Mouse (Mus musculus) lung, embryonic 14.5 days (tissue): ENCODE results near the gene Akr1b10. TPM values are rescaled to one million over a fixed set of nuclear protein-coding genes. Genes with fewer than 3 reads are reported as not detected.
"Not testable (repeated sequence)": the region's sequence is repeated elsewhere in the genome, so short reads cannot be mapped to it uniquely, and the experiment has no call there.

Experiments
- ATAC-seq: fragments of 200-750 bp; cut with Nextera tagmentation; 2 replicates; pipeline ENCODE4 v1.8.0; 2017; ENCODE audit warnings: mild to moderate bottlenecking, moderate TSS enrichment, moderate library complexity; ENCODE audit not compliant: insufficient read depth
- DNase-seq: peaks from one replicate; pipeline ENCODE4 v3.0.0-alpha.2; 2015
- H3K27ac ChIP-seq: fragments of 300-500 bp; sonication (generic); 2 replicates; pipeline ENCODE4 v1.5.1; 2014; ENCODE audit warnings: low read depth, mild to moderate bottlenecking, moderate library complexity
- H3K27me3 ChIP-seq: fragments of 300-500 bp; sonication (generic); 2 replicates; pipeline ENCODE4 v1.6.1; 2014; ENCODE audit warnings: low read length, control low read depth; ENCODE audit not compliant: insufficient read depth
- H3K36me3 ChIP-seq: fragments of 300-500 bp; sonication (generic); 2 replicates; pipeline ENCODE4 v1.6.1; 2014; ENCODE audit warnings: control low read depth; ENCODE audit not compliant: insufficient read depth
- H3K4me1 ChIP-seq: fragments of 300-500 bp; sonication (generic); 2 replicates; pipeline ENCODE4 v1.6.1; 2014; ENCODE audit warnings: antibody characterized with exemption, control low read depth; ENCODE audit not compliant: insufficient read depth
- H3K4me2 ChIP-seq: fragments of 300-500 bp; sonication (generic); 2 replicates; pipeline ENCODE4 v1.6.1; 2014; ENCODE audit warnings: mild to moderate bottlenecking
- H3K4me3 ChIP-seq: fragments of 300-500 bp; sonication (generic); 2 replicates; pipeline ENCODE4 v1.5.1; 2014; ENCODE audit warnings: low read depth, low read length
- H3K9ac ChIP-seq: fragments of 300-500 bp; sonication (generic); 2 replicates; pipeline ENCODE4 v1.6.1; 2014
- H3K9me3 ChIP-seq: fragments of 300-500 bp; sonication (generic); 2 replicates; pipeline ENCODE4 v1.6.1; 2016; ENCODE audit warnings: low read depth, low read length, control low read depth
- CTCF ChIP-seq: IDR thresholded peaks from 2 replicates; pipeline ENCODE4 v1.5.1; 2016; ENCODE audit warnings: antibody characterized with exemption, low read depth
- WGBS: fragments of 180-500 bp; shearing (Covaris S2); extraction: QIAGEN DNeasy Blood & Tissue Kit; methylation state at CpG from one replicate; pipeline ENCODE4 v1.1.7; 2014; 5-methylcytosine and 5-hydroxymethylcytosine counted together
- polyA plus RNA-seq: library from polyadenylated mRNA; unstranded; fragments of >200 nt; fragmentation: Nextera tagmentation; extraction: Ambion mirVana; gene quantifications from 2 replicates; pipeline ENCODE4 v1.2.1, GENCODE M21; 2014

Akr1b10 gene
- polyA plus RNA-seq, 1 experiment from 2014 or later: 22.3 TPM

GRCm38 (mm10) chr6:34344935-34345334 lies 39.1 kb upstream of the Akr1b10 start:
- WGBS: 23% methylated on average over 9 of the region's 9 CpGs
- peak; percentile 22; the same call in 1 of the 2 replicates for TF ChIP-seq CTCF
- peak; percentile 64 for DNase-seq
- H3K27me3 ChIP-seq: no peaks in the 10 kb centered on the region
- no peak overlapping the region for H3K27ac ChIP-seq
- H3K4me3 ChIP-seq: no peak overlapping the region
- no peak overlapping the region for H3K9ac ChIP-seq
- H3K4me2 ChIP-seq: peak overlapping the region; percentile 19; the same call in 1 of the 2 replicates
- H3K4me1 ChIP-seq: peaks cover 4% of the 10 kb centered on the region; the same call in 1 of the 2 replicates
- no peaks in the 10 kb centered on the region for H3K36me3 ChIP-seq
- no peaks in the 10 kb centered on the region for H3K9me3 ChIP-seq
- ATAC-seq: no peak

- Histone ChIP-seq H3K9ac (no peak overlapping the region; the same call in 1 of the 2 replicates), H3K4me1 (peaks cover 4% of the 10 kb centered on the region; the same call in 1 of the 2 replicates), H3K27me3 (no peaks in the 10 kb centered on the region), H3K4me2 (peak overlapping the region; percentile 13; the same call in 1 of the 2 replicates), H3K9me3 (no peaks in the 10 kb centered on the region), H3K36me3 (no peaks in the 10 kb centered on the region), H3K27ac (no peak overlapping the region), H3K4me3 (no peak overlapping the region)
- ATAC-seq (peak; percentile 76), DNase-seq (peak; percentile 92)
- WGBS: 47% methylated on average over 14 of the region's 14 CpGs
- TF ChIP-seq CTCF: peak; percentile 92
Measured at GRCm38 (mm10) chr6:34346096-34346898, 37.7 kb upstream of the Akr1b10 start.

- Histone ChIP-seq H3K27me3 (no peaks in the 10 kb centered on the region), H3K4me2 (no peak overlapping the region), H3K9me3 (no peaks in the 10 kb centered on the region), H3K36me3 (no peaks in the 10 kb centered on the region), H3K9ac (no peak overlapping the region), H3K4me3 (no peak overlapping the region), H3K27ac (no peak overlapping the region), H3K4me1 (peaks cover 17% of the 10 kb centered on the region)
- ATAC-seq (no peak), DNase-seq (no peak)
- no peak for TF ChIP-seq CTCF
- WGBS: 70% methylated on average over 12 of the region's 12 CpGs
Measured at GRCm38 (mm10) chr6:34350037-34350699, 33.9 kb upstream of the Akr1b10 start.

- not testable (repeated sequence) for H3K9me3 ChIP-seq, H3K4me2 ChIP-seq, DNase-seq, H3K36me3 ChIP-seq, ATAC-seq, H3K27me3 ChIP-seq, H3K27ac ChIP-seq, H3K4me3 ChIP-seq, H3K9ac ChIP-seq
- 38% methylated on average over 8 of the region's 10 CpGs for WGBS
- peaks cover 13% of the 10 kb centered on the region for H3K4me1 ChIP-seq
Measured at GRCm38 (mm10) chr6:34351481-34351880, 32.5 kb upstream of the Akr1b10 start.

- no peak overlapping the region for H3K4me2 ChIP-seq
- H3K27ac ChIP-seq: no peak overlapping the region
- ATAC-seq (no peak), DNase-seq (no peak)
- H3K27me3 ChIP-seq: no peaks in the 10 kb centered on the region
- H3K9ac ChIP-seq: no peak overlapping the region
- no peaks in the 10 kb centered on the region for H3K36me3 ChIP-seq
- peaks cover 13% of the 10 kb centered on the region for H3K4me1 ChIP-seq
- no peak overlapping the region for H3K4me3 ChIP-seq
- no peaks in the 10 kb centered on the region for H3K9me3 ChIP-seq
- no peak for TF ChIP-seq CTCF
- WGBS: 87% methylated on average over 3 of the region's 3 CpGs
Measured at GRCm38 (mm10) chr6:34352401-34352800, 31.6 kb upstream of the Akr1b10 start.

GRCm38 (mm10) chr6:34353658-34354353 lies 30.2 kb upstream of the Akr1b10 start, which contains the start of gene Akr1b8:
TSS of gene Akr1b8 (plus strand) at chr6:34354119.
- peak within 1 kb of the TSS; percentile 29 for H3K4me3 ChIP-seq
- no peaks in the 10 kb centered on the region for H3K36me3 ChIP-seq
- 11% methylated on average over 16 of the region's 16 CpGs for WGBS
- H3K4me1 ChIP-seq: peaks cover 13% of the 10 kb centered on the region
- H3K9ac ChIP-seq: peak within 1 kb of the TSS; percentile 40
- no peak for TF ChIP-seq CTCF
- H3K9me3 ChIP-seq: no peaks in the 10 kb centered on the region
- peak within 1 kb of the TSS; percentile 48 for H3K27ac ChIP-seq
- peak; percentile 33 for DNase-seq
- peak; percentile 76 for ATAC-seq
- no peaks in the 10 kb centered on the region for H3K27me3 ChIP-seq
- H3K4me2 ChIP-seq: peak within 1 kb of the TSS; percentile 68
